Mouse (Mus musculus): ENCODE data around the gene Tent2.

GRCm38 (mm10) chr13:93180351-93180750 is 11.8 kb downstream of the Tent2 start:
- TF ChIP-seq POLR2A (IDR thresholded peaks at IDR 0.05; ENCODE audit: borderline replicate concordance, extremely low read depth, low read depth, low read length) (no peak), CTCF (IDR thresholded peaks at IDR 0.05; ENCODE audit: insufficient read depth, low read length) (no peak)
